20 mouse cellular contexts compared by ENCODE assay signal in genomic region chr12:32890455-32890854, GRCm38 (mm10).
A peak's percentile ranks its signal among the peaks of the same experiment; 100 is the strongest.
DNase-seq lines count a peak whose midpoint lies in the region; ATAC-seq and TF ChIP-seq lines count a peak whose summit lies in the region.
"Had no signal": no experiment of that assay in that cellular context is flagged by ENCODE, and none has a peak within 500 bp of the region (broad histone marks: within the 10 kb centered on the region; RNA-seq: fewer than 3 reads in every experiment).

No protein-coding gene starts in this region.

- TF ChIP-seq CTCF in heart, adult 2 months (IDR thresholded peaks at IDR 0.05), result no peak
- no peak for TF ChIP-seq CTCF in lung, embryonic 14.5 days (IDR thresholded peaks at IDR 0.05; ENCODE audit: low read depth)
- TF ChIP-seq CTCF in lung, adult 2 months (IDR thresholded peaks at IDR 0.05; ENCODE audit: insufficient read depth, low read length), result no peak
- no peak for TF ChIP-seq CTCF in intestine, postnatal 0 days (IDR thresholded peaks at IDR 0.05; ENCODE audit: low read depth)

- 44% methylated on average over 4 of the region's 4 CpGs for WGBS in heart, adult 2 months
- WGBS in heart, embryonic 11.5 days (ENCODE audit: insufficient replicate concordance), result 56% methylated on average over 4 of the region's 4 CpGs
- WGBS in lung, embryonic 14.5 days, result 34% methylated on average over 4 of the region's 4 CpGs
- 20% methylated on average over 4 of the region's 4 CpGs for WGBS in lung, adult 2 months
- 24% methylated on average over 4 of the region's 4 CpGs for WGBS in intestine, postnatal 0 days

- no peaks in the 10 kb centered on the region for H3K9me3 ChIP-seq in heart, embryonic 11.5 days (replicated peaks; ENCODE audit: control insufficient read depth, low read length)
- H3K9me3 ChIP-seq in lung, embryonic 14.5 days (ENCODE audit: low read depth, low read length), result no peaks in the 10 kb centered on the region
- H3K9me3 ChIP-seq in intestine, postnatal 0 days (ENCODE audit: control insufficient read depth), result no peaks in the 10 kb centered on the region
- H3K9me3 ChIP-seq: midbrain, embryonic 13.5 days had no signal

- H3K27ac ChIP-seq in heart, adult 2 months, result peak overlapping the region; percentile 65
- H3K27ac ChIP-seq in heart, embryonic 11.5 days (ENCODE audit: low read depth, low read length), result no peak overlapping the region
- H3K27ac ChIP-seq in lung, embryonic 14.5 days (ENCODE audit: low read depth), result no peak overlapping the region
- H3K27ac ChIP-seq in intestine, postnatal 0 days (ENCODE audit: low read depth, low read length), result no peak overlapping the region
- H3K27ac ChIP-seq: left cerebral cortex, adult 2 months; midbrain, embryonic 13.5 days; stomach, postnatal 0 days had no signal

- no peaks in the 10 kb centered on the region for H3K79me2 ChIP-seq in heart, adult 2 months (replicated peaks; ENCODE audit: control insufficient read depth, insufficient read depth, low read length)

- H3K4me2 ChIP-seq in heart, embryonic 11.5 days, result no peak overlapping the region
- H3K4me2 ChIP-seq in lung, embryonic 14.5 days, result no peak overlapping the region
- no peak overlapping the region for H3K4me2 ChIP-seq in intestine, postnatal 0 days (replicated peaks; ENCODE audit: low read depth)
- H3K4me2 ChIP-seq: midbrain, embryonic 13.5 days had no signal

- H3K4me3 ChIP-seq in heart, adult 2 months, result no peak overlapping the region
- no peak overlapping the region for H3K4me3 ChIP-seq in heart, embryonic 11.5 days (ENCODE audit: low read depth, low read length)
- no peak overlapping the region for H3K4me3 ChIP-seq in lung, embryonic 14.5 days (ENCODE audit: low read depth, low read length)
- H3K4me3 ChIP-seq in lung, adult 2 months (replicated peaks; ENCODE audit: extremely low read depth, low read depth, low read length), result no peak overlapping the region
- no peak overlapping the region for H3K4me3 ChIP-seq in intestine, postnatal 0 days (ENCODE audit: low read depth, low read length)
- H3K4me3 ChIP-seq: erythroblast, embryonic 14.5 days; left cerebral cortex, adult 2 months; midbrain, embryonic 13.5 days had no signal

- H3K4me1 ChIP-seq in heart, adult 2 months (ENCODE audit: control insufficient read depth, insufficient read depth, low read length), result peaks cover 8% of the 10 kb centered on the region
- no peaks in the 10 kb centered on the region for H3K4me1 ChIP-seq in heart, embryonic 11.5 days (ENCODE audit: control insufficient read depth, insufficient read depth, low read length)
- 0 out of 2 replicates have a peak, but pooled peaks cover 3% of the 10 kb centered on the region for H3K4me1 ChIP-seq in lung, embryonic 14.5 days (ENCODE audit: insufficient read depth)
- peaks cover 3% of the 10 kb centered on the region; the same call in 1 of the 2 replicates for H3K4me1 ChIP-seq in lung, adult 2 months (ENCODE audit: control insufficient read depth, insufficient read depth, low read length)
- H3K4me1 ChIP-seq in intestine, postnatal 0 days (replicated peaks; ENCODE audit: control insufficient read depth, insufficient read depth, low read length), result no peaks in the 10 kb centered on the region

- H3K9ac ChIP-seq in heart, adult 2 months (ENCODE audit: low read depth, low read length), result no peak overlapping the region
- H3K9ac ChIP-seq in heart, embryonic 11.5 days (ENCODE audit: low read depth, low read length), result no peak overlapping the region
- no peak overlapping the region for H3K9ac ChIP-seq in lung, embryonic 14.5 days
- H3K9ac ChIP-seq in intestine, postnatal 0 days (ENCODE audit: low read depth, low read length), result no peak overlapping the region
- H3K9ac ChIP-seq: midbrain, embryonic 13.5 days had no signal

- H3K36me3 ChIP-seq in heart, adult 2 months (ENCODE audit: control insufficient read depth, insufficient read depth, low read length), result no peaks in the 10 kb centered on the region
- no peaks in the 10 kb centered on the region for H3K36me3 ChIP-seq in heart, embryonic 11.5 days (ENCODE audit: control insufficient read depth, insufficient read depth, low read length)
- H3K36me3 ChIP-seq in lung, embryonic 14.5 days (ENCODE audit: insufficient read depth), result no peaks in the 10 kb centered on the region
- H3K36me3 ChIP-seq in intestine, postnatal 0 days (ENCODE audit: control insufficient read depth, insufficient read depth), result no peaks in the 10 kb centered on the region
- H3K36me3 ChIP-seq: midbrain, embryonic 13.5 days had no signal

- H3K27me3 ChIP-seq in heart, adult 2 months (ENCODE audit: control insufficient read depth, insufficient read depth, low read length), result no peaks in the 10 kb centered on the region
- no peaks in the 10 kb centered on the region for H3K27me3 ChIP-seq in heart, embryonic 11.5 days (ENCODE audit: control insufficient read depth, insufficient read depth, low read length)
- H3K27me3 ChIP-seq in lung, embryonic 14.5 days (ENCODE audit: insufficient read depth, low read length), result no peaks in the 10 kb centered on the region
- no peaks in the 10 kb centered on the region for H3K27me3 ChIP-seq in intestine, postnatal 0 days (replicated peaks; ENCODE audit: control insufficient read depth, insufficient read depth, low read length)
- H3K27me3 ChIP-seq: CH12.LX; midbrain, embryonic 13.5 days; Patski had no signal

- no peak for ATAC-seq in heart, embryonic 11.5 days (replicated peaks; ENCODE audit: insufficient number of reproducible peaks, low FRiP score, low TSS enrichment)
- ATAC-seq in lung, embryonic 14.5 days (ENCODE audit: insufficient read depth), result no peak
- ATAC-seq in granulocyte monocyte progenitor cell, adult 5-6 weeks (replicated peaks; ENCODE audit: poor library complexity, severe bottlenecking), result peak; percentile 57
- peak; percentile 59 for ATAC-seq in megakaryocyte progenitor cell, adult 5-6 weeks (replicated peaks; ENCODE audit: poor library complexity)
- ATAC-seq in intestine, postnatal 0 days, result no peak
- ATAC-seq: forebrain, embryonic 16.5 days; hindbrain, embryonic 16.5 days; midbrain, embryonic 13.5 days; Patski had no signal

- DNase-seq in heart, adult 2 months, result peak in 1 of 2 experiments; percentile 36
- DNase-seq in lung, embryonic 14.5 days, result peak; percentile 24
- DNase-seq in lung, adult 2 months, result no peak
- DNase-seq in layer of hippocampus, postnatal 10 days (ENCODE audit: low spot score in 2 of 2), result no peak
- DNase-seq: cerebellum, adult 9-11 months; kidney, adult 18-20 months; right cerebral cortex, adult 18-20 months; thymus, postnatal 36 days had no signal

- TF ChIP-seq POLR2A in heart, adult 2 months (IDR thresholded peaks at IDR 0.05; ENCODE audit: insufficient read depth, low read depth, low read length), result no peak
- no peak; the same call in 1 of the 2 replicates for TF ChIP-seq POLR2A in lung, adult 2 months (IDR thresholded peaks at IDR 0.05; ENCODE audit: borderline replicate concordance, extremely low read depth, low read depth, low read length)

- intact Hi-C loops in heart, adult 2 months (cut with DNase I), result no loop called here

- no peak for TF ChIP-seq EP300 in heart, adult 2 months (IDR thresholded peaks at IDR 0.05; ENCODE audit: insufficient read depth, low read depth, low read length)

Comparison
In these comparisons a context has a peak if more than half of its experiments do, and no peak if none do; other contexts are left out.
1. ATAC-seq: peak in granulocyte monocyte progenitor cell, adult 5-6 weeks (single experiment) and megakaryocyte progenitor cell, adult 5-6 weeks (single experiment); none in heart, embryonic 11.5 days (single experiment), lung, embryonic 14.5 days (single experiment) and intestine, postnatal 0 days (single experiment).